Mouse (Mus musculus) myocyte (in vitro differentiated cells): ENCODE measurements around the gene H2-Q4. TPM values are rescaled to one million over a fixed set of nuclear protein-coding genes. Genes with fewer than 3 reads are reported as not detected.
"Not testable (repeated sequence)": the region's sequence is repeated elsewhere in the genome, so short reads cannot be mapped to it uniquely, and the experiment has no call there.

Source experiments
- H3K27me3 ChIP-seq: one replicate; pipeline ENCODE4 v1.6.1; 2011; ENCODE audit not compliant: control insufficient read depth, insufficient read depth, insufficient read length
- H3K36me3 ChIP-seq: one replicate; pipeline ENCODE4 v1.6.1; 2011; ENCODE audit not compliant: control insufficient read depth, insufficient read depth
- H3K4me2 ChIP-seq: one replicate; pipeline ENCODE4 v1.6.1; 2011; ENCODE audit warnings: low read depth, control low read depth
- H3K4me3 ChIP-seq: one replicate; pipeline ENCODE4 v1.5.1; 2011; ENCODE audit warnings: mild to moderate bottlenecking, control low read depth, moderate library complexity
- H3K79me2 ChIP-seq: one replicate; pipeline ENCODE4 v1.6.1; 2011; ENCODE audit not compliant: control insufficient read depth, insufficient read depth
- H3ac ChIP-seq: one replicate; pipeline ENCODE4 v1.6.1; 2011; ENCODE audit not compliant: control insufficient read depth, insufficient read length
- CEBPB ChIP-seq: IDR thresholded peaks from 2 replicates; pipeline ENCODE4 v1.6.1; 2011; ENCODE audit warnings: mild to moderate bottlenecking, moderate library complexity; ENCODE audit not compliant: poor library complexity, insufficient read depth, severe bottlenecking
- E2F4 ChIP-seq: IDR thresholded peaks from one replicate; pipeline ENCODE4 v1.6.1; 2011; ENCODE audit warnings: mild to moderate bottlenecking, control low read depth, moderate library complexity; ENCODE audit not compliant: insufficient read depth
- MAX ChIP-seq: IDR thresholded peaks from one replicate; pipeline ENCODE4 v1.6.1; 2011; ENCODE audit warnings: low read depth, mild to moderate bottlenecking, control low read depth
- MYOD1 ChIP-seq, 3 experiments: IDR thresholded peaks; one replicate each; pipeline ENCODE4 v1.6.1; 2011; ENCODE audit warnings: control low read depth in 2 of 3, low read depth in 2 of 3, mild to moderate bottlenecking in 2 of 3, moderate library complexity in 1 of 3; ENCODE audit not compliant: insufficient read length in 2 of 3, control insufficient read depth in 1 of 3
- MYOG ChIP-seq, 3 experiments: IDR thresholded peaks; one replicate each; pipeline ENCODE4 v1.6.1; 2011; ENCODE audit warnings: control low read depth in 2 of 3, low read depth in 2 of 3, mild to moderate bottlenecking in 2 of 3; ENCODE audit not compliant: insufficient read length in 2 of 3, control insufficient read depth in 1 of 3, insufficient read depth in 1 of 3
- POLR2A ChIP-seq: IDR thresholded peaks from one replicate; pipeline ENCODE4 v1.6.1; 2011; ENCODE audit warnings: low read depth, mild to moderate bottlenecking, control low read depth, moderate library complexity; ENCODE audit not compliant: insufficient read length
- POLR2AphosphoS2 ChIP-seq: IDR thresholded peaks from one replicate; pipeline ENCODE4 v1.6.1; 2011; ENCODE audit warnings: low read depth, control low read depth; ENCODE audit not compliant: insufficient read length
- REST ChIP-seq: IDR thresholded peaks from one replicate; pipeline ENCODE4 v1.6.1; 2011; ENCODE audit warnings: mild to moderate bottlenecking, control low read depth, moderate library complexity; ENCODE audit not compliant: insufficient read depth, insufficient read length
- SRF ChIP-seq: IDR thresholded peaks from one replicate; pipeline ENCODE4 v1.6.1; 2011; ENCODE audit warnings: low read depth; ENCODE audit not compliant: control insufficient read depth, insufficient read length
- TCF12 ChIP-seq: IDR thresholded peaks from one replicate; pipeline ENCODE4 v1.6.1; 2011; ENCODE audit warnings: mild to moderate bottlenecking, control low read depth; ENCODE audit not compliant: poor library complexity, insufficient read depth, severe bottlenecking
- TCF3 ChIP-seq: IDR thresholded peaks from one replicate; pipeline ENCODE4 v1.6.1; 2011; ENCODE audit warnings: low read depth, control low read depth; ENCODE audit not compliant: insufficient read length
- USF1 ChIP-seq: IDR thresholded peaks from one replicate; pipeline ENCODE4 v1.6.1; 2011; ENCODE audit warnings: low read depth, mild to moderate bottlenecking, control low read depth, moderate library complexity
- polyA plus RNA-seq: library from polyadenylated mRNA; unstranded; fragments of >200 nt; fragmentation: generic; extraction: Trizol; gene quantifications from one replicate; pipeline ENCODE4 v1.2.1, GENCODE M21; 2012; ENCODE audit warnings: missing spikeins

H2-Q4 gene
- polyA plus RNA-seq, 1 experiment = 8.3 TPM

- Histone ChIP-seq H3K36me3 (no peaks in the 10 kb centered on the region), H3K4me2 (peak overlapping the region; percentile 71), H3K79me2 (no peaks in the 10 kb centered on the region), H3K4me3 (peak overlapping the region; percentile 39), H3ac (no peak overlapping the region), H3K27me3 (no peaks in the 10 kb centered on the region)
- TF ChIP-seq SRF (no peak), MYOG (IDR thresholded peaks at IDR 0.05; ENCODE audit: control insufficient read depth in 1 of 3, insufficient read depth in 1 of 3, insufficient read length in 2 of 3, low read depth in 2 of 3) (no peak), MYOD1 (IDR thresholded peaks at IDR 0.05; ENCODE audit: control insufficient read depth in 1 of 3, insufficient read length in 2 of 3, low read depth in 2 of 3) (no peak), POLR2A (no peak), TCF3 (no peak), CEBPB (no peak), POLR2AphosphoS2 (no peak), MAX (no peak), E2F4 (no peak), USF1 (no peak), TCF12 (no peak), REST (no peak)
Observed at GRCm38 (mm10) chr17:35379729-35380451, 473 bp downstream of the H2-Q4 start.

- not testable (repeated sequence) for H3K36me3 ChIP-seq, H3ac ChIP-seq, H3K4me2 ChIP-seq, H3K27me3 ChIP-seq, H3K4me3 ChIP-seq, H3K79me2 ChIP-seq
Observed at GRCm38 (mm10) chr17:35389796-35390195, 10.4 kb downstream of the H2-Q4 start.

DNA sequence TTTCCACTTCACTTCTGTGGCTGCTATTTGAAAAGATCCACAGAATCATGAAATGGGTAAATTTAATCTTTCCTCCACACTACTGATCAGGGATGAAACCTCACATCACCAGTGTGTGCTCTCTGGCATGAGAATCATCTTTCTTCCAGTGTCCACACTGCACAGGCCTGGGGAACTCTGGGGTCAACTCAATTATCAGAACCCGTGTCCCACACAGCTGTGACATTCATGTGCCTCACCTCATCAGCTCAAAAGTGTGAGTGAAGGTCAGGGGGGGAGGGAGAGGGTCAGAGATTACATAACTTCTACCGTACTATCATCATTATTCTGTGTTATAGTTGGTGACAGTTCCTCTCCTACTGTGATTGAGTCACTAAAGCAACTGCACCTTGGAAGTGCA lies 13.3 kb downstream of the H2-Q4 start:
- H3ac ChIP-seq, H3K79me2 ChIP-seq, H3K27me3 ChIP-seq, H3K36me3 ChIP-seq, H3K4me2 ChIP-seq, H3K4me3 ChIP-seq: not testable (repeated sequence)

GRCm38 (mm10) chr17:35393864-35394800 lies 14.7 kb downstream of the H2-Q4 start:
- H3K4me3 ChIP-seq, H3K4me2 ChIP-seq, H3K36me3 ChIP-seq, H3K27me3 ChIP-seq, H3K79me2 ChIP-seq, H3ac ChIP-seq: not testable (repeated sequence)

DNA sequence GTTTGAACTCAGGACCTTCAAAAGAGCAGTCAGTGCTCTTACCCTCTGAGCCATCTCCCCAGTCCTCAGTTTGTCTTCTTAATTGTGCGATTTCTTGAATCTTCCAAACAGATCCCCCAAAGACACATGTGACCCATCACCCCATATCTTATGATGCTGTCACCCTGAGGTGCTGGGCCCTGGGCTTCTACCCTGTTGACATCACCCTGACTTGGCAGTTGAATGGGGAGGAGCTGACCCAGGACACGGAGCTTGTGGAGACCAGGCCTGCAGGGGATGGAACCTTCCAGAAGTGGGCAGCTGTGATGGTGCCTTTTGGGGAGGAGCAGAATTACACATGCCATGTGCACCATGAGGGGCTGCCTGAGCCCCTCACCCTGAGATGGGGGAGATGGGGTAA lies 17.5 kb downstream of the H2-Q4 start:
- H3K36me3 ChIP-seq, H3K4me3 ChIP-seq, H3K4me2 ChIP-seq, H3ac ChIP-seq, H3K27me3 ChIP-seq, H3K79me2 ChIP-seq: not testable (repeated sequence)

DNA sequence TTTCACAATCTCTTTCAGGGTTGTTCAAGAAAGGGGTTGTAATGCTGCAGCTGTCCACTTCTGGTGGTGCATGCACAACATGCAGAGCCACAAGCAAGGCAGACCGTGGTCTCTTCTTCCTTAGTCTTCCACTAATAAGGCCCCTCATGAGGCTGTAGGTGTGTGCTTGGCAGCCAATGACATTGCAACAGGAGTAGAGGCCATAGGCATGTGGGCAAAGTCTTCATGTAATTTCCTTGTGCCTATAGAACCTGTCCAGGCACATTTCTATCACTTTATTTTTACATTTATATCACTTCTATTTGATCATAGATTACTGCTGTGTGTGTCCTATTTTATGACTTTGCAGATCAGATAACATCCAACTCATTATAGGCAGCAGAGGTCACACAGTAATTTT lies 33.6 kb downstream of the H2-Q4 start:
- not testable (repeated sequence) for H3K79me2 ChIP-seq

GRCm38 (mm10) chr17:35415273-35416129 lies 36.1 kb downstream of the H2-Q4 start:
- H3ac ChIP-seq, H3K36me3 ChIP-seq, H3K79me2 ChIP-seq, H3K4me3 ChIP-seq, H3K27me3 ChIP-seq, H3K4me2 ChIP-seq: not testable (repeated sequence)

More for the DNA sequence above, 33.6 kb downstream of the H2-Q4 start:
- not testable (repeated sequence) for H3K27me3 ChIP-seq, H3K4me2 ChIP-seq, H3K4me3 ChIP-seq, H3K36me3 ChIP-seq, H3ac ChIP-seq
